In the genomic region with DNA sequence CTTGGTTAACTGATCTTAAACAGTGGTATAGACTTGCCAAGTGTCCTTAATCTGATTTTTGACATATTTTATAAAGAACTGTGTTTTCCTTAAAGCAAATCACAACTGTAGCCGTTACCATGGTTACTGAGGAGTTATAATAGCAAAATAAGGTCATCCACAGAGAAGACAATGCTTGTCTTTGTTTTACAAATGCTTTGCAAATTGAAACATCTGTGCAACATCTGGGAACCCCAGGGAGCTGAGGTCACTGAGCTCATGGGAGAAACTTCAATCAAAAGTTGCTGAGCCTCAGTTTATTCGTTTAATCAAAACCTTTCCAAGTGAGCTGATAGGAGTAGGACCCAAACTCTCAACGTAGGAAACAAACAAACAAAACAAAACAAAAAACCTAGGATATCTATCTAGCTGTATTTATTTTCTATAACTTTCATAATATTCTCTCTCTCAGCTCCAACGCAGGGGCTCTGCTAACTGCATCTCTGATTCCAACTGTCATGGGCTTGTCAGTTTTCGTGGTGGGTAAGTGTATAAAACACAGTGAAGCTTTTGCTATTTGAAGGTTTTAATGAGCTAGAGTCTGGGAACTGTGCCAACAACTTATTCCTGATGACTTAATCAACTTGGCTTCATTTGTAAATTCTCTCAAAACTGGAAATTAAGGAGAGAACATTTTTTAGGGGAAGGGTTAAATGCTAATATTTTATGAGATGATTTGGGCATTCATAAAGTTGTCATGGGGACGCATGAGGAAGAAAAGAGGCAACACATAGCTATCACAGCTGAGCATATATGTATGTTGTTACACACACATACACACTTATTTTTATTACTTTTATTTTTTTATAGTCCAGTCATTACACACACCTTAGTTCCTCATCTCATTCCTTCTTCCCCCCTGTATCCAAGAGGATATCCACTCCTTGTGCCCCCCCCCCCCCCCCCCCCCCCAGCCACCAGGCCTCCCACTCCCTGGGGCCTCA, we compare ENCODE assay signal across 9 mouse cellular contexts.
A peak's percentile ranks its signal among the peaks of the same experiment; 100 is the strongest.
DNase-seq lines count a peak whose midpoint lies in the region; ATAC-seq and TF ChIP-seq lines count a peak whose summit lies in the region.
"Had no signal": no experiment of that assay in that cellular context is flagged by ENCODE, and none has a peak within 500 bp of the region (broad histone marks: within the 10 kb centered on the region; RNA-seq: fewer than 3 reads in every experiment).

No protein-coding gene starts in this region.

- WGBS in embryonic facial prominence, embryonic 10.5 days: 36% methylated on average over 6 of the region's 6 CpGs
- 24% methylated on average over 6 of the region's 6 CpGs for WGBS in limb, embryonic 11.5 days
- 27% methylated on average over 6 of the region's 6 CpGs for WGBS in cerebellum, adult 2 months

- H3K27me3 ChIP-seq in embryonic facial prominence, embryonic 10.5 days (replicated peaks; ENCODE audit: low read depth, poor library complexity, severe bottlenecking): no peaks in the 10 kb centered on the region
- H3K27me3 ChIP-seq in limb, embryonic 11.5 days (ENCODE audit: control insufficient read depth, insufficient read depth, low read length): no peaks in the 10 kb centered on the region
- H3K27me3 ChIP-seq in cerebellum, adult 2 months (ENCODE audit: control insufficient read depth, insufficient read depth, low read length): no peaks in the 10 kb centered on the region

- no peaks in the 10 kb centered on the region for H3K36me3 ChIP-seq in embryonic facial prominence, embryonic 10.5 days (replicated peaks)
- H3K36me3 ChIP-seq in limb, embryonic 11.5 days (ENCODE audit: control insufficient read depth, insufficient read depth, low read length): no peaks in the 10 kb centered on the region

- peak; percentile 19; the same call in 1 of the 2 replicates for ATAC-seq in limb, embryonic 11.5 days (ENCODE audit: insufficient number of reproducible peaks, low FRiP score, low TSS enrichment, low read depth)

- H3K9me3 ChIP-seq in embryonic facial prominence, embryonic 10.5 days: no peaks in the 10 kb centered on the region
- H3K9me3 ChIP-seq in limb, embryonic 11.5 days (ENCODE audit: control insufficient read depth, low read length): no peaks in the 10 kb centered on the region

- TF ChIP-seq POLR2A in cerebellum, adult 2 months (IDR thresholded peaks at IDR 0.05; ENCODE audit: borderline replicate concordance, insufficient read depth, low read length): no peak

- peak overlapping the region; percentile 71 for H3K27ac ChIP-seq in embryonic facial prominence, embryonic 10.5 days (replicated peaks)
- peak overlapping the region; percentile 8 for H3K27ac ChIP-seq in limb, embryonic 11.5 days (replicated peaks; ENCODE audit: low read depth, low read length)
- H3K27ac ChIP-seq in cerebellum, adult 2 months (ENCODE audit: insufficient read depth, low read length): no peak overlapping the region

- peaks cover 39% of the 10 kb centered on the region for H3K4me1 ChIP-seq in embryonic facial prominence, embryonic 10.5 days
- peaks cover 5% of the 10 kb centered on the region; the same call in 1 of the 2 replicates for H3K4me1 ChIP-seq in limb, embryonic 11.5 days (ENCODE audit: control insufficient read depth, insufficient read depth, low read length)
- H3K4me1 ChIP-seq in cerebellum, adult 2 months (ENCODE audit: control insufficient read depth, insufficient read depth, low read length): no peaks in the 10 kb centered on the region

- H3K4me2 ChIP-seq in limb, embryonic 11.5 days (ENCODE audit: low read depth, severe bottlenecking): no peak overlapping the region

- DNase-seq in kidney, postnatal 14 days: peak; percentile 27
- DNase-seq in kidney, postnatal 10 days: no peak
- DNase-seq in NIH3T3 (ENCODE audit: low read depth): peak; percentile 64
- DNase-seq in embryonic facial prominence, embryonic 10.5 days (ENCODE audit: low spot score): peak; percentile 64
- peak; percentile 56 for DNase-seq in limb, embryonic 11.5 days (ENCODE audit: low spot score)
- DNase-seq in cerebellum, adult 2 months: no peak
- DNase-seq in adrenal gland, adult 18-20 months (ENCODE audit: low spot score in 2 of 2): no peak
- no peak for DNase-seq in kidney, adult 9 months
- DNase-seq: kidney, postnatal 25 days had no signal

- no peak overlapping the region for H3K9ac ChIP-seq in limb, embryonic 11.5 days (ENCODE audit: low read length)

- H3K4me3 ChIP-seq in embryonic facial prominence, embryonic 10.5 days: no peak overlapping the region
- no peak overlapping the region for H3K4me3 ChIP-seq in limb, embryonic 11.5 days (ENCODE audit: low read depth, low read length)
- no peak overlapping the region for H3K4me3 ChIP-seq in cerebellum, adult 2 months (replicated peaks; ENCODE audit: insufficient read depth, low read depth, low read length)

- TF ChIP-seq CTCF in cerebellum, adult 2 months (IDR thresholded peaks at IDR 0.05; ENCODE audit: borderline replicate concordance, insufficient read depth, low read depth, low read length): no peak

Comparison
In these comparisons a context has a peak if more than half of its experiments do, and no peak if none do; other contexts are left out.
1. DNase-seq: peak in kidney, postnatal 14 days (single experiment), NIH3T3 (single experiment), embryonic facial prominence, embryonic 10.5 days (single experiment) and limb, embryonic 11.5 days (single experiment); none in kidney, postnatal 10 days (single experiment), cerebellum, adult 2 months (0 of 2), adrenal gland, adult 18-20 months (0 of 2) and kidney, adult 9 months (single experiment).